Mouse (Mus musculus): ENCODE data around the gene Asap3. TPM values are rescaled to one million over a fixed set of nuclear protein-coding genes. Genes with fewer than 3 reads are reported as not detected.

Asap3 gene
- 11.7 and 11.8 TPM in 2 replicates for polyA plus RNA-seq (2012; rRNA removed)

GRCm38 (mm10) chr4:136206033-136206893, at the start of gene Asap3:
Gene Asap3, plus strand, starts transcription at chr4:136206365.
- DNase-seq (ENCODE audit: low spot score) = peak; percentile 82

DNA sequence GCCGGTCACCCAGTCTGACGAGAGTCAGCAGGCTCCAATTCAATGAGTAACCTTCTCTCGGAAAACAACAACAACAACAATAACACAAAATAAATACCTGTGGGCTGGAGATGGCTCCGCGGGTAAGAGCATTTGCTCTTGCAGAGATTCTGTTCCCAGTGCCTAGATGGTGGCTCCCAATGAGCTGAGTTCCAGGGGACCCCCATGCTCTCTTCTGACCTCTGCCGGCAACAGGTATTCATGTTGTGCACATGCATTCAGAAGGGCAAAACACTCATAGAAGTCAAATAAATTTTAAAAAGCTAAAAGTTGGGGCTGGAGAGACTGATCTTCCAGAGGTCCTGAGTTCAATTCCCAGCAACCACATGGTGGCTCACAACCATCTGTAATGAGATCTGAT, 47.7 kb upstream of the Asap3 start:
- DNase-seq (ENCODE audit: low spot score) = no peak

DNA sequence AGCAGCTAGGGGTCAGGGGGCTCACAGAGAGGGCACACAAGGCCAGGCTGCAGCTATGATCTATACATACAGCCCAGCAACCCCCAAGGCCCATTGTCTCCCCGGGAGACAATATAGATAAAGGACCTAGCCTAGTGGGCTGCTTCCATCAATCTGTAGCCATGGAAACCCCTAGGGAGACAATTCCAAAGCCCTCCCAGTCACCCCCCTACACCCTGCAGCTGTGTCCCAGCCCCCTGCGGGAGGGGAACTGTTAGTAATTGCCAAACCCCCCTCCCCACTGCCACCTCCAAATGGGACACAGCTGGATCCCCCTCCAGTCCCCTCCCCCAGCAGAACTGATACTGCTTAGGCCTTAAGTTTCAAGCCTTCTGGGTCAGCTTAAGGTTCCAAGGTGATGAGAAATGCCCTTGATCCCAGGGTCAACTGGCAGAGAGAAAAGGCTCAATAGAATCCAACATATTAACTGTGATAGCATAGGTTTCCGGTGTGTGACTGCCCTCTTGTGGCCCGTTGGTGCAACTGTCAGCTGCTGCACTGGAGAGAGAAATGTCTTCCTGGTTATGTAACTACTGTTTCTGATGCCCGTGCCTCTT, 46.3 kb upstream of the Asap3 start:
- no peak for DNase-seq (ENCODE audit: low spot score)

GRCm38 (mm10) chr4:136163448-136163847, 42.7 kb upstream of the Asap3 start:
- DNase-seq (ENCODE audit: low spot score) = peak; percentile 76

GRCm38 (mm10) chr4:136164981-136165380, 41.2 kb upstream of the Asap3 start:
- no peak for DNase-seq (ENCODE audit: low spot score)

GRCm38 (mm10) chr4:136167701-136168100, 38.5 kb upstream of the Asap3 start:
- DNase-seq (ENCODE audit: low spot score) = no peak

DNA sequence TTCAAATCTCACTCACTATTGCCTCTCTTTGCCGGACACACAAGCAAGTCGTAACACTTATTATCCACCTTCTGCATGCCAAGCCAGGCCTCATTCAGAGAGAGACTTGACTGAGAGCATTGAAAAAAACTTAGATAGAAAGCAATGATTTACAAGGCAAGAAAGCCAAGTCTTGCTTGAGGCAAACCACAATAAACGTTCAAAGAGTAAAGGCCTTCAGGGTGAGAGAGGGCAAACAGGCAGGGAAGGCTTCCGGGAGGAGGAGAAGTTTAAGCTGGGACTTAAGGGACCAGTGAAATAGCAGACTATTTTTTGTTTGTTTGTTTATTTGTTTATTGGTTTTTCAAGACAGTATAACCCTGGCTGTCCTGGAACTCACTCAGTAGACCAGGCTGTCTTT, 35.8 kb upstream of the Asap3 start:
- no peak for DNase-seq (ENCODE audit: low spot score)

- no peak for DNase-seq (ENCODE audit: low spot score)
Measured at GRCm38 (mm10) chr4:136171455-136171854, 34.7 kb upstream of the Asap3 start.

DNA sequence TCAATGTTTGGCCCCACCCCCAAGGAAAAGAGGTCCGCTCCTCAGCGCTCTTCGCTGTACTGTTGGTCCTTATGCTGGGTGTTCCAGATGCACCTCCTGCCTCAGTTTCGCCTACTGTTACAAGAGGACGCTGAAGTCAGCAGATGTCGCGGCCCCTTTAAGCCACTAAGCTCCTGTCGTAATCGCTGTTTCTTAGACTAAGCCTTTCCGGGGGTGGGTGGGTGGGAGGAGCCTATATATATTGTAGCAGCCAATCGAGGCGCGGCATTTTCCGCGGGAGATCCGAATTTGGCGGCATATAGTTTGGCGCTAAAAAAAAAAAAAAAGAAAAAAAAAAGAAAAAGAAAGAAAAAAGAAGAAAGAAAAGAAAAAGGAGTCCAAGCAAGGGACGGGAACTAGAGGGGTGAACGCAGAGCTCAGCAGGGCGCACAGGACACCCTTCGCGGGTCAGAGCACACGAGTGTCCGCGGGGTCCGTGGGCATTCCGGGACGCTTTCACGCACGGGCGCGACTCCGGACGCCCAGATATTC, 34.1 kb upstream of the Asap3 start, which contains the start of gene E2f2:
E2f2 (plus strand) TSS at position 384 of the 531 bp plus-strand sequence.
- DNase-seq (ENCODE audit: low spot score) = no peak

DNA sequence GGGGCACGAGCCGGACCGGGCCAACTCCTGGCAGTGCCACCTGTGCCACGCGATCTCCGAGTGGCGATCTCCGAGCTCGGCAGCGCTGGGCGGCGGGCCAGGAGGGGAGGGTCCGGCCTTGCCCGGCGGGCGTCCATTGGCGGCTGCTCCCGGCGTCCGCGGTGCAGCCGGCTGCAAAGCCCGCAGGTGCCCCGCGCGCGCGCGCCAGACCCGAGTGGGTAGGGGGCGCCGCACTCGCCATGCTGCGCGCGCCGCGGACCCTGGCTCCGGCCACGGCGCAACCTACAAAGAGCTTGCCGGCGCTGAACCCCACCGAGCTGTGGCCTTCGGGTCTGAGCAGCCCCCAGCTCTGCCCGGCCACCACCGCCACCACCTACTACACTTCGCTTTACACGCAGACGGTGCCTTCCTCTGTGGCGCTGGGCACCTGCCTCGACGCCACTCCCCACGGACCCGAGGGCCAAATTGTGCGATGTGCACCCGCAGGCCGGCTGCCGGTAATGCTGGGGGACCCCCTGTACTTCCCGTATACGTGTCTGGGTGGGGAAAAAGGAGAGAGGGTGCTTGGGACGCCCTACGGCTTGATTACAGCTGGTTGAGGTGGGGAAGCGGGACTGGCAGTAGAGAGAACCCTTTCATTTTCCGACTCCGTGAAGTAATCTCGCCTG, 33.5 kb upstream of the Asap3 start:
- no peak for DNase-seq (ENCODE audit: low spot score)

DNA sequence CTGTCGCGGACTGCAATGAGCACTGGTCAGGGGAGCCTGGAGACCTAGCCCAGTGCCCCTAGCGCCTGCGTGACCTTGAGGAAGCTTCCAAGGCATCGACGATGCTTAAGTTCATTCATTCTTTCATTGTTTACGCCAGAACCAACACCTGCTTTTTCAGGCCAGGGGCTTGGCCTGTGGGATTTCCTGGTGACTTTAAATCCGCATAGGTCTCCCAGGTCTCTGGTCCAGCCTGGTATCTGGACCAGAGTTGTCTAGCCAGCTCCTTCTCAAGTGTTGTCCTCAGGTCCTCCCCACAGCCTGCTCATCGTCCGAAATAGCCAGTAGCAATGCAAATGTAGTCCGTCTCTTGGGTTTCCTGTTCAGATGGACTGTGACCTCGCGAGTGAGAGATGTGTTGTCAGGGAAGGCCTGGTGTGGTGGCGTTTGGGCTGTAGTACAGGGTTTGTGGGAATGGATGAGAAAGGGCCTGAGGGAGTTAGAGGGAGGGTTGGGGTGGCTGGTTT, 32.9 kb upstream of the Asap3 start:
- DNase-seq (ENCODE audit: low spot score) = no peak

DNA sequence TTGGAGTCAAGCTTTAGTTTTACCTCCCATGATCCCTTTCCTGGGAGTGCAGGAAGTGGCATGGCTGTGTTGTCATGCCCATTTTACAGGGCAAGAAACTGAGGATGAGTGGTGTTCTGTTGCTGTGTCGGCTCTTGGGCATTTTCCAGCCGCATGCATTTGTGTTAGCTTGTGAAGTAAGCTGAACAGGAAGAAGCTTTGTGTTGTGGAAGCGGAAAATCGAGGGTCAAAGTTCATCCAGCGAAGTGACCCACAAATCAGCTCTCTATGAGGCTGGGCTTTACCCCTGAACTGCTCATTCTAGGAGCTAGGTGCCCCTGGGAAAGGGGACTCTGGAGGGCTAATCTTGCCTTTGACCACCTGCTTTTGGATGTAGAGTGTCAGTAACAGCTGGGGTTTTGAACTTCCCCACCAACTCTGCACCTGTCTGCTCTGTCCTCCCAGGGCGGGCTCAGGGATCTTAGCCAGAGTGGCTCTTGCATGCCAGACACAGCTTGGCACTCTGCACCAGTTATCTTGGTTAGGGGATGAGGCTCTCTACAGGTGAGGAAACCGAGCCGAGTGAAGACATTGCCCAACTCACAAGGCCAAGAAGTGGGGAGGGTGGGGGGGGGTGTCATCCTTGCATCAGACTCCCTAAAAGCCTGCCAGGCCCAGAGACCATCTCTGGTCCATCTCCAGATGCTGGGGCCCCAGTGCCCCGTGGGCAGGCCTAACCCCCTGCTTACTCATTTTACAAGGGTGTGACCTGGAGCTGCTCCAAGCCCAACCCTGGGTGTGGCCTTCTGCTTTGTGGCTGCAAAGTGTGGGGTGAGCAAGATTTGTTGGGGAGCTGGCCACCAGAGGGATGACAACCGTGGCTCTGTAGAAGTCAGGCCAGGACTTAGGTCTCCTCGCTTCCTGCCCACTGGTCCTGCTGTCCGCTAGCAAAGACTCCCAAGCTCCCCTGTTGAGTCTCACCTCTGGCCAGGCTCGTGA, 31.7 kb upstream of the Asap3 start:
- no peak for DNase-seq (ENCODE audit: low spot score)

DNA sequence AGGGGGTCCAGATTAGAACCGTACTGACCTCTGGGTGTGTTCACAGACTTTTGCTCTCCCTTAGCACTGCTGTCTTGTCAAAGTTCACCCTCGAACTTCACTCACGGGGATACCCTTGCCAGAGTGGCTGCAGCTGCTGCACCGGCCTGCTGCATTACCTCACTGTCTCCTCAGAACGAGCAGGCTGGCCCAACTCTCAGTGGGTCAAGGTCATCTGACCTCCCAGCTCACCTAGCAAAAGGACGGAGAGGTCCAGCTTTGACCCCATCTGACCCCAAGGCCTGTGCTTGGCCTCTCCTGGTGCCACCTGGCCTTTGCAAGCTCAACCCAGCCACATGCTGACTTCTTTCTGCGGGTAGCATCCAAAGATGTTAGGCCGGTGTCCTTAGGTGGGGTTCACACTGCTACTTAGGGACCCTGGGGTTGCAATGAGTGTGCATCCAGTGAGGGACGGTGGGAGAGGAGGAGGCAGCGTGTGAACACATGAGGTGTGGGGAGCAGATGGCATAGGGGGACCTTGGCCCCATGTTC, 30.1 kb upstream of the Asap3 start:
- no peak for DNase-seq (ENCODE audit: low spot score)

DNA sequence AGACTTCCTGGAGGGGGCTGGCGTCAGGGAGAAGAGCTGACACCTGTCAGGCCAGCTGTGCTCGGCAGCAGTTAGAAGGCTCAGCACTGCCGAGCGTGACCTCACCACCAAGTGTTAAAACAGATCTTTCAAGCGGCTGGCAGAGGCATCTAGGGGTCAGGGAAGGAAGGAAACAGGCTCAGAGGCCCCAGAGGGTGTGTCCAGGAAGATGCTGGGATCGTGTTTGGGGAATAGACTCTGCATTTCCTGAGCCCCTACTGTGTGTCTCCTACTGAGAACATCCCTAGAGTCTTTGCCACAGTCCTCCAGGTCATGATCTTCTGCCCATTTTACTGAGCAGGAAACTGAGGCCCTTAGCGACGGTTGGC, 28.9 kb upstream of the Asap3 start:
- DNase-seq (ENCODE audit: low spot score) = no peak

DNA sequence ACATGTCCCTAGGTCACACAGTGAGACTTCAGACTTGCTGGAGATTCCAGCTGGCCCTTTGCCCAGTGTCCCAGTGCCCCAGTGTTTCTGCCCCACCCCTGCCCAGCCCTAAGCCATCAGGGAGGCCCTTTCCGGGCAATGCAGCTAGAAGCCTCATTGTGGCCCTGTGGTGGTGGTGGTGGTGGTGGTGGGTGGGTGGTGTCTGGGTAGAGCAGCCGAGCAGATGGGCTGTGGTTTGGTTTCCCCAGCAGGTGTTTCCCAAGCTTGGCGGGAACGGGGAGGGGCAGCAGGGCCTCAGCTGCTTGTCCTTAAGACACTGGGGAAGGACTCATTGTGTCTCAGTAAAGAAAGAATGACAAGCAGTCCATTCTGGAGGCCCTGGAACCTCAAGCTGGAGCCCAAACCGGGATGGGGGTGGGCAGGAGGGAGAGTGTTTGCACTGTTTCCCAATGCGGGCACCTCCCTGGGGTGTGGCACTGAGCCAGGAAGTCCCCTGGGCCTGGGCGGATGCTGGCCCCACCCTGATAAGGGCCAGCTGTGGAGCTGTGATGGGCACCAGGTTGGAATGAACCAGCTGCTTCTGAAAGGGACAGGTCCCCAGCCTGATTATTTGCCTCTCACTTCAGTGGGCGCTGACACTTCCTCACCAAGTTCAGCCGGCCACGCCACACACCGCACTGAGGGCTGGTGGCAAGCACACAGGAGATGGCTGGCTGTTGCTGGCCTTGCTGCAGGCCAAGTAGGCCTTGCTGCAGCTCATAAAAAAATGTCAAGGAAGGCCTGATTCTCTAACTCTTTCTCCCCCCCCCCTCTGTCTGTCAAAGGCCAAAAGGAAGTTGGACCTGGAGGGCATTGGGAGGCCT, 28.3 kb upstream of the Asap3 start:
- DNase-seq (ENCODE audit: low spot score) = no peak

DNA sequence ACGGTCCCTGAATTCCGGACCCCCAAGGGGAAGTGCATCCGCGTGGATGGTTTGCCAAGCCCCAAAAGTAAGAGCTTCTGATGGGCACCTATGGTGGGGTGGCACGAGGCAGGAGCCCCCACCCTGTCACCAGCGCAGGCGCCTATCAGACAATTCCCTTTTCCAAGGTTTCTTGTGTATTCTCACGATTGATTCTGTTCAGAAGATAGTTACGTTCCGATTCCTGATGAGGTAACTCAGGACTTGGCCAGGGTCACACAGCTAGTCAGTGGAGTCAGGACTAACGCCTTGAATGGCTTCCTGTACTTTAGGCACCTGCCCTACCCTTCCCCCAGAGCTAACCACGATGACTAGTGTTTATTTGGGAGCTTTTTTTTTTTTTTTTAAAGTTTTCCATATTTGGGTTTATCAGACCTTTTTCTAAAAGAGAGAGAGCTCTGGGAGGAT, 27.7 kb upstream of the Asap3 start:
- DNase-seq (ENCODE audit: low spot score) = no peak

- DNase-seq (ENCODE audit: low spot score) = no peak
Measured at GRCm38 (mm10) chr4:136179456-136179855, 26.7 kb upstream of the Asap3 start.

GRCm38 (mm10) chr4:136179998-136180397, 26.2 kb upstream of the Asap3 start:
- peak; percentile 70 for DNase-seq (ENCODE audit: low spot score)

DNA sequence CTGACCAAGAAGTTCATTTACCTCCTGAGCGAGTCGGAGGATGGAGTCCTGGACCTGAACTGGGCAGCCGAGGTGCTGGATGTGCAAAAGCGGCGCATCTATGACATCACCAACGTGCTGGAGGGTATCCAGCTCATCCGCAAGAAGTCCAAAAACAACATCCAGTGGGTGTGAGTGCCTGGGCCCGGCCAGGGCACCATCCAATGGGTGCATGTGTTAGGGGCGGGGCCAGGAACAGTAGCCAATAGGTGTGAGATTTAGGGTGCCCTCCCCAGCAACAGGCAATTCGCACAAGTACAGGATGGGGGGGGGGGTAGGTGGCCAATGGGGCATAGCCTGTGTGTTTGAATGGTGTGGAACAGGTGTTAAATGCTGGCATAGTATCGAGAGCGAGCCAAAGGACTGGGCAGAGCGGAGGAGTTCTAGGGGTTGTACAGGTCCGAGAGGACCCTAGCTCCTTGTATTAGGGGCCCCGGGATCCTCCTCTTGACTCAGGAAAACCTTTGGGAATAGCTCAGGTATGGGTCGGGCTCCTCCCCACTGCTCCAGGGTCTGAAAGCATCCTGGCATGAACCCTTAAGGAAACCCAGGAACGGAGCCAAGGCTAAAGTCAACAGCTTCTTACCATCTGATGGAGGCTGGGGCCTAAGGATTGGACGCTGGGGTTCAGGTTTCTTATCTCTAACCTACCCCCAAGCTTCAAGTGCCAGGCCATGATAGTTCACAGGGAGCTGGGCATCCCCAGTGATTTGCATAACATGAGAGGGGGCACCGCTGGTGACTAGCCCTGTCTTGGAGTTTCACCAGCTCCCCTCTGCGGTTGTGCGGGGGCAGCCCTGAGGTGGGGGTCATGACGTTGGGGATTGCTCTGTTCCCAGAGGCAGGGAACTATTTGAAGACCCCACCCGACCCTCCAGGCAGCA, 25.5 kb upstream of the Asap3 start:
- no peak for DNase-seq (ENCODE audit: low spot score)

Measured in urinary bladder, adult 2 months (tissue).